7 mouse cellular contexts compared by ENCODE assay signal in the genomic region with DNA sequence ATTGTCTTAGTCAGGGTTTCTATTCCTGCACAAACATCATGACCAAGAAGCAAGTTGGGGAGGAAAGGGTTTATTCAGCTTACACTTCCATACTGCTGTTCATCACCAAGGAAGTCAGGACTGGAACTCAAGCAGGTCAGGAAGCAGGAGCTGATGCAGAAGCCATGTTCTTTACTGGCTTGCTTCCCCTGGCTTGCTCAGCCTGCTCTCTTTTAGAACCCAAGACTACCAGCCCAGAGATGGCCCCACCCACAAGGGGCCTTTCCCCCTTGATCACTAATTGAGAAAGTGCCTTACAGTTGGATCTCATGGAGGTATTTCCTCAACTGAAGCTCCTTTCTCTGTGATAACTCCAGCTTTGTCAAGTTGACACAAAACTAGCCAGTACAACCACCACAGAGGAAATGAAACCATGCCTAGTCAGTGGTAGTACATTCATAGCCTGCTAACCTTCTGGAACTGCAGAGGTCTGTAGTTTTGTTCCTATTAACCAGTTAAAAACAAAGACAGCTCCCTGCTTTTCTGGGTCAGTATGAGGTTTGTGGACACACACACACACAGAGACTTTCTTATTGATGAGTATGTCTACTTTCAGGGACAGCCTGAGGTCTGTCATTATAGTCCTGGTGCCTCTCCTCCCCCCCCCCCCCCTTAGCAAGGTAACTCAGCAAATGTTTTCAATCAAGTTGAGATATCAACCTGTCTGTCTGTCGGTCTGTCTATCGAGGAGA. TPM values are rescaled to one million over a fixed set of nuclear protein-coding genes. Genes with fewer than 3 reads are reported as not detected.
DNase-seq lines count a peak whose midpoint lies in the region; ATAC-seq and TF ChIP-seq lines count a peak whose summit lies in the region.
"Not testable (repeated sequence)": the region's sequence is repeated elsewhere in the genome, so short reads cannot be mapped to it uniquely, and the experiment has no call there.

No protein-coding gene starts in this region.

- not testable (repeated sequence) for TF ChIP-seq EP300 in lung, postnatal 0 days (IDR thresholded peaks at IDR 0.05)

- H3K9me3 ChIP-seq in forebrain, embryonic 11.5 days (ENCODE audit: control insufficient read depth, low read length); heart, embryonic 13.5 days; intestine, embryonic 14.5 days (ENCODE audit: control insufficient read depth, low read length); limb, embryonic 13.5 days; lung, postnatal 0 days (ENCODE audit: low read length); neural tube, embryonic 11.5 days (ENCODE audit: control insufficient read depth, low read length): not testable (repeated sequence)

- ATAC-seq in forebrain, embryonic 11.5 days (replicated peaks; ENCODE audit: low FRiP score); heart, embryonic 13.5 days (ENCODE audit: extremely low read depth, insufficient number of reproducible peaks, low FRiP score, low TSS enrichment); limb, embryonic 13.5 days (ENCODE audit: low FRiP score, low read depth); lung, postnatal 0 days; neural tube, embryonic 11.5 days (ENCODE audit: insufficient read depth, low FRiP score, low TSS enrichment): not testable (repeated sequence)
- ATAC-seq in intestine, embryonic 14.5 days (replicated peaks; ENCODE audit: low FRiP score, low TSS enrichment, low read depth) = peak; percentile 1; the same call in 1 of the 2 replicates

- H3K9ac ChIP-seq in forebrain, embryonic 11.5 days (ENCODE audit: low read length) = peak overlapping the region; percentile 77
- H3K9ac ChIP-seq in heart, embryonic 13.5 days = peak overlapping the region; percentile 90
- H3K9ac ChIP-seq in intestine, embryonic 14.5 days (ENCODE audit: low read length) = peak overlapping the region; percentile 74
- H3K9ac ChIP-seq in limb, embryonic 13.5 days = peak overlapping the region; percentile 85
- H3K9ac ChIP-seq in lung, postnatal 0 days (replicated peaks; ENCODE audit: low read depth) = peak overlapping the region; percentile 71; the same call in 1 of the 2 replicates
- peak overlapping the region; percentile 77 for H3K9ac ChIP-seq in neural tube, embryonic 11.5 days (ENCODE audit: low read length)

- H3K27ac ChIP-seq in bone marrow macrophage, adult 2 months (ENCODE audit: insufficient read depth, low read depth, low read length) = peak overlapping the region; percentile 74
- H3K27ac ChIP-seq in forebrain, embryonic 11.5 days (ENCODE audit: low read depth, low read length); intestine, embryonic 14.5 days (ENCODE audit: low read depth); limb, embryonic 13.5 days; neural tube, embryonic 11.5 days (ENCODE audit: low read depth, low read length): not testable (repeated sequence)
- H3K27ac ChIP-seq in heart, embryonic 13.5 days (replicated peaks) = peak overlapping the region; percentile 89
- peak overlapping the region; percentile 80; the same call in 1 of the 2 replicates for H3K27ac ChIP-seq in lung, postnatal 0 days (ENCODE audit: low read length)

- not testable (repeated sequence) for TF ChIP-seq POLR2A in bone marrow macrophage, adult 2 months (IDR thresholded peaks at IDR 0.05; ENCODE audit: borderline replicate concordance, low read depth, low read length)

- H3K4me2 ChIP-seq in forebrain, embryonic 11.5 days (ENCODE audit: low read depth, low read length, severe bottlenecking) = peak overlapping the region; percentile 86
- H3K4me2 ChIP-seq in heart, embryonic 13.5 days = peak overlapping the region; percentile 90
- H3K4me2 ChIP-seq in intestine, embryonic 14.5 days (ENCODE audit: low read length) = peak overlapping the region; percentile 74
- H3K4me2 ChIP-seq in limb, embryonic 13.5 days (replicated peaks) = peak overlapping the region; percentile 85
- peak overlapping the region; percentile 87 for H3K4me2 ChIP-seq in lung, postnatal 0 days (replicated peaks; ENCODE audit: low read depth, low read length)
- peak overlapping the region; percentile 82 for H3K4me2 ChIP-seq in neural tube, embryonic 11.5 days (ENCODE audit: low read depth)

- not testable (repeated sequence) for TF ChIP-seq CTCF in bone marrow macrophage, adult 2 months (IDR thresholded peaks at IDR 0.05; ENCODE audit: low read depth, low read length); lung, postnatal 0 days (IDR thresholded peaks at IDR 0.05)

- not testable (repeated sequence) for H3K36me3 ChIP-seq in forebrain, embryonic 11.5 days (ENCODE audit: control insufficient read depth, insufficient read depth, low read length); heart, embryonic 13.5 days; intestine, embryonic 14.5 days (ENCODE audit: control insufficient read depth, insufficient read depth, low read length); limb, embryonic 13.5 days; lung, postnatal 0 days (ENCODE audit: insufficient read depth, low read length); neural tube, embryonic 11.5 days (ENCODE audit: control insufficient read depth, insufficient read depth, low read length)

- H3K4me1 ChIP-seq in bone marrow macrophage, adult 2 months (ENCODE audit: control insufficient read depth, insufficient read depth, low read length); forebrain, embryonic 11.5 days (replicated peaks; ENCODE audit: control insufficient read depth, insufficient read depth, low read length); intestine, embryonic 14.5 days (replicated peaks; ENCODE audit: control insufficient read depth, insufficient read depth, low read length); limb, embryonic 13.5 days; lung, postnatal 0 days (ENCODE audit: insufficient read depth, low read depth, low read length); neural tube, embryonic 11.5 days (ENCODE audit: control insufficient read depth, insufficient read depth, low read length): not testable (repeated sequence)
- H3K4me1 ChIP-seq in heart, embryonic 13.5 days = peaks cover 18% of the 10 kb centered on the region

- H3K27me3 ChIP-seq in forebrain, embryonic 11.5 days (ENCODE audit: control insufficient read depth, insufficient read depth, low read length); heart, embryonic 13.5 days (replicated peaks); intestine, embryonic 14.5 days (replicated peaks; ENCODE audit: control insufficient read depth, insufficient read depth, low read length); limb, embryonic 13.5 days; lung, postnatal 0 days (replicated peaks; ENCODE audit: insufficient read depth, low read length); neural tube, embryonic 11.5 days (ENCODE audit: control insufficient read depth, insufficient read depth, low read length): not testable (repeated sequence)

- not testable (repeated sequence) for DNase-seq in forebrain, embryonic 11.5 days (ENCODE audit: low spot score); intestine, embryonic 14.5 days (ENCODE audit: low spot score); neural tube, embryonic 11.5 days (ENCODE audit: low spot score)
- DNase-seq in lung, postnatal 0 days (ENCODE audit: low spot score) = peak; percentile 12

- 46% methylated on average over 2 of the region's 2 CpGs for WGBS in forebrain, embryonic 11.5 days
- 26% methylated on average over 2 of the region's 2 CpGs for WGBS in heart, embryonic 13.5 days
- 27% methylated on average over 2 of the region's 2 CpGs for WGBS in intestine, embryonic 14.5 days
- WGBS in limb, embryonic 13.5 days = 33% methylated on average over 2 of the region's 2 CpGs
- 27% methylated on average over 2 of the region's 2 CpGs for WGBS in lung, postnatal 0 days
- 51% methylated on average over 2 of the region's 2 CpGs for WGBS in neural tube, embryonic 11.5 days

- H3K4me3 ChIP-seq in bone marrow macrophage, adult 2 months (ENCODE audit: insufficient read depth, low read length) = peak overlapping the region; percentile 78
- peak overlapping the region; percentile 77 for H3K4me3 ChIP-seq in forebrain, embryonic 11.5 days (ENCODE audit: low read depth, low read length)
- H3K4me3 ChIP-seq in heart, embryonic 13.5 days = peak overlapping the region; percentile 89
- peak overlapping the region; percentile 88 for H3K4me3 ChIP-seq in intestine, embryonic 14.5 days (ENCODE audit: low read depth, low read length)
- H3K4me3 ChIP-seq in limb, embryonic 13.5 days = peak overlapping the region; percentile 83
- peak overlapping the region; percentile 73 for H3K4me3 ChIP-seq in lung, postnatal 0 days (ENCODE audit: low read depth, low read length)
- H3K4me3 ChIP-seq in neural tube, embryonic 11.5 days (ENCODE audit: low read depth, low read length) = peak overlapping the region; percentile 79; the same call in 1 of the 2 replicates

RNA-seq across cellular contexts. Expression of gene Map3k13, which starts 0.9 kb away (rescaled TPM):
- polyA plus RNA-seq in bone marrow macrophage, adult 2 months (2012; ENCODE audit: insufficient read depth, insufficient read length, missing spikeins) = 0.09 TPM in 1 of 2 replicates, not detected in the other
- 3.5 TPM in 2 replicates for polyA plus RNA-seq in forebrain, embryonic 11.5 days (2014; fragmentation: Nextera tagmentation; extraction: Ambion mirVana)
- 0.62 and 0.67 TPM in 2 replicates for polyA plus RNA-seq in heart, embryonic 13.5 days (2015; fragmentation: Nextera tagmentation; extraction: Ambion mirVana)
- polyA plus RNA-seq in intestine, embryonic 14.5 days (2014; fragmentation: Nextera tagmentation; extraction: Ambion mirVana) = 1.4 and 1.7 TPM in 2 replicates
- polyA plus RNA-seq in limb, embryonic 13.5 days (2015; fragmentation: Nextera tagmentation; extraction: Ambion mirVana) = 0.87 and 1.0 TPM in 2 replicates
- polyA plus RNA-seq in lung, postnatal 0 days (2015; fragmentation: Nextera tagmentation; extraction: Ambion mirVana) = 0.37 TPM in 2 replicates
- 10.6 and 11.6 TPM in 2 replicates for polyA plus RNA-seq in neural tube, embryonic 11.5 days (2014; fragmentation: Nextera tagmentation; extraction: Ambion mirVana)

RNA-seq across cellular contexts. Expression of gene Ehhadh, which starts 5.6 kb away (rescaled TPM):
- 1.6 and 1.8 TPM in 2 replicates for polyA plus RNA-seq in bone marrow macrophage, adult 2 months (2012; ENCODE audit: insufficient read depth, insufficient read length, missing spikeins)
- 1.5 and 2.1 TPM in 2 replicates for polyA plus RNA-seq in forebrain, embryonic 11.5 days (2014; fragmentation: Nextera tagmentation; extraction: Ambion mirVana)
- polyA plus RNA-seq in heart, embryonic 13.5 days (2015; fragmentation: Nextera tagmentation; extraction: Ambion mirVana) = 2.2 and 2.5 TPM in 2 replicates
- 4.2 and 4.8 TPM in 2 replicates for polyA plus RNA-seq in intestine, embryonic 14.5 days (2014; fragmentation: Nextera tagmentation; extraction: Ambion mirVana)
- 2.6 and 2.9 TPM in 2 replicates for polyA plus RNA-seq in limb, embryonic 13.5 days (2015; fragmentation: Nextera tagmentation; extraction: Ambion mirVana)
- polyA plus RNA-seq in lung, postnatal 0 days (2015; fragmentation: Nextera tagmentation; extraction: Ambion mirVana) = 2.0 and 2.5 TPM in 2 replicates
- polyA plus RNA-seq in neural tube, embryonic 11.5 days (2014; fragmentation: Nextera tagmentation; extraction: Ambion mirVana) = 2.2 and 2.4 TPM in 2 replicates
